ENCODE assay signal across 22 mouse cellular contexts in the genomic region with DNA sequence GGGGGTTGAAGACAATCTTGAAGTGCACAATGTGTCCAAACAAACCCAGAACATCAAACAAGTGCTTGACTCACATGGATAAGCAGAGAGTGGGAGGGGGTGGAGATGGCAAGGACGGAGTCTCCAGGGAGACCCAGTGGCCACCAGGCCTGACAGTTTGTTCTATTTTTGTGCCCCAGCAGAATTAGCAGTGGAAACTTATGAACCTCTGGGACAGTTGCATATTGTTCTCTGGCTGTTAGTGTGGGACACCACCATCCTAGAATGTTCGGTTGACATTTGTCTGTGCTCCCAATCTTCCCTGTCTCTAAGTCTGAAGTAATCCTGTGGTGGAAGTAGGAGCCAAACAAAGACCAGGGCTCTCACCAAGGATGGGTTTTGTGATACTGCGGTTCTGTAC.
A peak's percentile ranks its signal among the peaks of the same experiment; 100 is the strongest.
DNase-seq lines count a peak whose midpoint lies in the region; ATAC-seq and TF ChIP-seq lines count a peak whose summit lies in the region.
"Had no signal": no experiment of that assay in that cellular context is flagged by ENCODE, and none has a peak within 500 bp of the region (broad histone marks: within the 10 kb centered on the region; RNA-seq: fewer than 3 reads in every experiment).

No protein-coding gene starts in this region.

- no peak for ATAC-seq in heart, embryonic 13.5 days (ENCODE audit: extremely low read depth, insufficient number of reproducible peaks, low FRiP score, low TSS enrichment)
- ATAC-seq: forebrain, embryonic 14.5 days; intestine, postnatal 0 days had no signal

- H3K4me3 ChIP-seq in heart, embryonic 13.5 days: no peak overlapping the region
- no peak overlapping the region for H3K4me3 ChIP-seq in testis, adult 2 months (ENCODE audit: control insufficient read depth, low read depth, low read length)
- H3K4me3 ChIP-seq: embryonic facial prominence, embryonic 12.5 days; embryonic facial prominence, embryonic 15.5 days; hindbrain, embryonic 12.5 days; hindbrain, embryonic 15.5 days had no signal

- peak; percentile 77 for DNase-seq in heart, adult 11 months
- DNase-seq in heart, adult 9 months (ENCODE audit: low spot score in 2 of 2): no peak
- no peak for DNase-seq in heart, postnatal 25 days (ENCODE audit: low spot score)
- no peak for DNase-seq in testis, postnatal 10 days (ENCODE audit: low spot score)
- DNase-seq in frontal cortex, postnatal 10 days (ENCODE audit: low spot score in 2 of 2): no peak
- DNase-seq: adrenal gland, adult 2 months; adrenal gland, postnatal 14 days; B cell, adult 2 months; cerebellum, adult 11 months; cerebellum, adult 2 months; cerebellum, adult 9-11 months; cerebellum, postnatal 25 days; gastrocnemius, postnatal 25 days; heart, postnatal 14 days had no signal

- H3K9me3 ChIP-seq in heart, embryonic 13.5 days: no peaks in the 10 kb centered on the region
- H3K9me3 ChIP-seq: embryonic facial prominence, embryonic 12.5 days; embryonic facial prominence, embryonic 15.5 days; hindbrain, embryonic 12.5 days; hindbrain, embryonic 15.5 days had no signal

- no peak for TF ChIP-seq CTCF in testis, adult 2 months (IDR thresholded peaks at IDR 0.05; ENCODE audit: control insufficient read depth, insufficient read depth, insufficient replicate concordance, low read depth, low read length)

- H3K4me1 ChIP-seq in heart, embryonic 13.5 days: peaks cover 29% of the 10 kb centered on the region
- no peaks in the 10 kb centered on the region for H3K4me1 ChIP-seq in testis, adult 2 months (ENCODE audit: control insufficient read depth, insufficient read depth, low read length)
- H3K4me1 ChIP-seq: embryonic facial prominence, embryonic 12.5 days; hindbrain, embryonic 12.5 days; hindbrain, embryonic 15.5 days had no signal

- TF ChIP-seq POLR2A in testis, adult 2 months (IDR thresholded peaks at IDR 0.05; ENCODE audit: control insufficient read depth, low read depth, low read length): no peak

- H3K9ac ChIP-seq in heart, embryonic 13.5 days: no peak overlapping the region
- H3K9ac ChIP-seq: embryonic facial prominence, embryonic 12.5 days; embryonic facial prominence, embryonic 15.5 days; hindbrain, embryonic 12.5 days; hindbrain, embryonic 15.5 days had no signal

- H3K36me3 ChIP-seq in heart, embryonic 13.5 days: peaks cover 61% of the 10 kb centered on the region
- H3K36me3 ChIP-seq in testis, adult 2 months (ENCODE audit: control insufficient read depth, insufficient read depth, low read length): no peaks in the 10 kb centered on the region

- H3K27ac ChIP-seq in heart, embryonic 13.5 days (replicated peaks): peak overlapping the region; percentile 55; the same call in 1 of the 2 replicates
- peak overlapping the region; percentile 11; the same call in 1 of the 2 replicates for H3K27ac ChIP-seq in testis, adult 2 months (ENCODE audit: control insufficient read depth, insufficient read depth, low read depth, low read length)
- H3K27ac ChIP-seq: embryonic facial prominence, embryonic 12.5 days; embryonic facial prominence, embryonic 15.5 days; hindbrain, embryonic 12.5 days; hindbrain, embryonic 15.5 days had no signal

- H3K27me3 ChIP-seq in heart, embryonic 13.5 days (replicated peaks): no peaks in the 10 kb centered on the region
- H3K27me3 ChIP-seq in testis, adult 2 months (ENCODE audit: control insufficient read depth, insufficient read depth, low read length): no peaks in the 10 kb centered on the region
- H3K27me3 ChIP-seq: embryonic facial prominence, embryonic 12.5 days; embryonic facial prominence, embryonic 15.5 days; hindbrain, embryonic 12.5 days; hindbrain, embryonic 15.5 days had no signal

- WGBS in heart, embryonic 13.5 days: 56% methylated on average over 3 of the region's 3 CpGs

- H3K4me2 ChIP-seq in heart, embryonic 13.5 days: no peak overlapping the region
- H3K4me2 ChIP-seq: embryonic facial prominence, embryonic 12.5 days; embryonic facial prominence, embryonic 15.5 days; hindbrain, embryonic 12.5 days; hindbrain, embryonic 15.5 days had no signal

- intact Hi-C loops in heart, postnatal 25 days (cut with DNase I): no loop called here
